In the genomic region with DNA sequence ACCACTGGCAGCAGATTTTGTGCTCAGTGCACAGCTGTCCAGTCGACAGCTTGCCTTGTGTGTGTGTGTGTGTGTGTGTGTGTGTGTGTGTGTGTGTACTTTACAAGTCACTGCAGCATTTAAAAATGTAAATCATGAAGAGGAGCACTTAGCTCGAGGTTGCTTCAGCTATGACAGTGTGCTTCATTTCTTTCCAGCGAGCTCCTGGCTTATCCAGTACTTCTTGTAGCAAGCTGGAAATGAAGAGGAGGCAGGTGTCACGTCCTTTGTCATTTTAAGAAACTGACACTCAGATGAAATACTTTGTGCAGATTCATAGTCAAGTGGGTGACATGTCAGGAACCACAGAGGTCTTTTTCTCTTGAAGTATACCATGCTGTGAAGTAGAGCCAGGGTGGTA, we compare ENCODE assay signal across 23 mouse cellular contexts.
DNase-seq lines count a peak whose midpoint lies in the region; ATAC-seq lines count a peak whose summit lies in the region.
"Had no signal": no experiment of that assay in that cellular context is flagged by ENCODE, and none has a peak within 500 bp of the region (broad histone marks: within the 10 kb centered on the region; RNA-seq: fewer than 3 reads in every experiment).

No protein-coding gene starts in this region.

- H3K9ac ChIP-seq in forebrain, embryonic 12.5 days, result no peak overlapping the region; the same call in 1 of the 2 replicates
- H3K9ac ChIP-seq in forebrain, embryonic 14.5 days (ENCODE audit: low read length), result no peak overlapping the region
- no peak overlapping the region; the same call in 1 of the 2 replicates for H3K9ac ChIP-seq in hindbrain, embryonic 16.5 days (ENCODE audit: low read depth, low read length)
- no peak overlapping the region for H3K9ac ChIP-seq in midbrain, embryonic 16.5 days (ENCODE audit: low read depth, low read length)
- H3K9ac ChIP-seq: heart, embryonic 13.5 days; limb, embryonic 12.5 days; liver, embryonic 15.5 days had no signal

- no peak for ATAC-seq in forebrain, embryonic 12.5 days (ENCODE audit: low FRiP score)
- ATAC-seq in forebrain, embryonic 14.5 days, result no peak
- no peak; the same call in 1 of the 2 replicates for ATAC-seq in hindbrain, embryonic 16.5 days
- ATAC-seq in midbrain, embryonic 16.5 days, result peak; percentile 39; the same call in 1 of the 2 replicates
- ATAC-seq: CD4-positive, CD25-positive, alpha-beta regulatory T cell, adult 4 months; intestine, postnatal 0 days had no signal

- H3K4me2 ChIP-seq in forebrain, embryonic 12.5 days, result no peak overlapping the region
- H3K4me2 ChIP-seq in forebrain, embryonic 14.5 days (ENCODE audit: low read length), result no peak overlapping the region
- no peak overlapping the region for H3K4me2 ChIP-seq in hindbrain, embryonic 16.5 days (ENCODE audit: low read length)
- no peak overlapping the region for H3K4me2 ChIP-seq in midbrain, embryonic 16.5 days (ENCODE audit: low read length)
- H3K4me2 ChIP-seq: heart, embryonic 13.5 days; limb, embryonic 12.5 days; liver, embryonic 15.5 days had no signal

- H3K27me3 ChIP-seq in forebrain, embryonic 12.5 days, result no peaks in the 10 kb centered on the region
- no peaks in the 10 kb centered on the region for H3K27me3 ChIP-seq in forebrain, embryonic 10.5 days (ENCODE audit: poor library complexity, severe bottlenecking)
- no peaks in the 10 kb centered on the region for H3K27me3 ChIP-seq in forebrain, embryonic 14.5 days (replicated peaks; ENCODE audit: control insufficient read depth, insufficient read depth, low read length)
- H3K27me3 ChIP-seq in hindbrain, embryonic 16.5 days (replicated peaks; ENCODE audit: control insufficient read depth, insufficient read depth, low read length), result no peaks in the 10 kb centered on the region
- no peaks in the 10 kb centered on the region for H3K27me3 ChIP-seq in midbrain, embryonic 16.5 days (ENCODE audit: control insufficient read depth, insufficient read depth, low read depth, low read length)
- H3K27me3 ChIP-seq: limb, embryonic 12.5 days; liver, embryonic 15.5 days; megakaryocyte, embryonic 14.5 days had no signal

- no peak overlapping the region for H3K4me3 ChIP-seq in forebrain, embryonic 12.5 days (replicated peaks)
- no peak overlapping the region for H3K4me3 ChIP-seq in forebrain, embryonic 10.5 days
- no peak overlapping the region for H3K4me3 ChIP-seq in forebrain, embryonic 14.5 days (ENCODE audit: low read depth, low read length)
- no peak overlapping the region for H3K4me3 ChIP-seq in hindbrain, embryonic 16.5 days (ENCODE audit: low read length)
- no peak overlapping the region for H3K4me3 ChIP-seq in midbrain, embryonic 16.5 days (ENCODE audit: low read depth, low read length)
- H3K4me3 ChIP-seq: embryonic facial prominence, embryonic 10.5 days; heart, embryonic 13.5 days; limb, embryonic 12.5 days; liver, embryonic 15.5 days; megakaryocyte, embryonic 14.5 days had no signal

- 64% methylated on average over 4 of the region's 4 CpGs for WGBS in forebrain, embryonic 12.5 days
- WGBS in forebrain, embryonic 10.5 days, result 83% methylated on average over 4 of the region's 4 CpGs
- 58% methylated on average over 4 of the region's 4 CpGs for WGBS in forebrain, embryonic 14.5 days
- WGBS in hindbrain, embryonic 16.5 days, result 35% methylated on average over 4 of the region's 4 CpGs
- 24% methylated on average over 4 of the region's 4 CpGs for WGBS in midbrain, embryonic 16.5 days

- H3K9me3 ChIP-seq in forebrain, embryonic 12.5 days, result no peaks in the 10 kb centered on the region
- no peaks in the 10 kb centered on the region for H3K9me3 ChIP-seq in forebrain, embryonic 10.5 days
- no peaks in the 10 kb centered on the region for H3K9me3 ChIP-seq in forebrain, embryonic 14.5 days (replicated peaks; ENCODE audit: control insufficient read depth, low read length)
- H3K9me3 ChIP-seq in hindbrain, embryonic 16.5 days (ENCODE audit: control insufficient read depth, low read length), result no peaks in the 10 kb centered on the region
- no peaks in the 10 kb centered on the region for H3K9me3 ChIP-seq in midbrain, embryonic 16.5 days (replicated peaks; ENCODE audit: control insufficient read depth, low read length, poor library complexity, severe bottlenecking)
- H3K9me3 ChIP-seq: embryonic facial prominence, embryonic 10.5 days; heart, embryonic 13.5 days; limb, embryonic 12.5 days; liver, embryonic 15.5 days had no signal

- H3K27ac ChIP-seq in forebrain, embryonic 12.5 days, result peak overlapping the region; percentile 71; the same call in 1 of the 2 replicates
- H3K27ac ChIP-seq in forebrain, embryonic 10.5 days, result no peak overlapping the region
- H3K27ac ChIP-seq in forebrain, embryonic 14.5 days (ENCODE audit: low read depth, low read length), result peak overlapping the region; percentile 72
- peak overlapping the region; percentile 69 for H3K27ac ChIP-seq in hindbrain, embryonic 16.5 days (ENCODE audit: low read depth, low read length)
- peak overlapping the region; percentile 80 for H3K27ac ChIP-seq in midbrain, embryonic 16.5 days (ENCODE audit: low read length)
- H3K27ac ChIP-seq: embryonic facial prominence, embryonic 10.5 days; heart, embryonic 13.5 days; kidney, postnatal 0 days; limb, embryonic 12.5 days; liver, embryonic 15.5 days; stomach, postnatal 0 days had no signal

- no peak for DNase-seq in forebrain, embryonic 10.5 days (ENCODE audit: extremely low spot score, low spot score)
- no peak for DNase-seq in forebrain, embryonic 14.5 days (ENCODE audit: low spot score)
- DNase-seq in kidney, adult 18-20 months, result no peak
- DNase-seq in heart, postnatal 4 days, result no peak
- DNase-seq in cerebellum, adult 9-11 months, result no peak
- DNase-seq: cerebellum, adult 11 months; heart, postnatal 36 days; lung, postnatal 10 days; right cerebral cortex, postnatal 14 days; thymus, postnatal 25 days had no signal

- H3K4me1 ChIP-seq in forebrain, embryonic 12.5 days, result peaks cover 33% of the 10 kb centered on the region
- peaks cover 29% of the 10 kb centered on the region for H3K4me1 ChIP-seq in forebrain, embryonic 10.5 days
- peaks cover 25% of the 10 kb centered on the region for H3K4me1 ChIP-seq in forebrain, embryonic 14.5 days (ENCODE audit: control insufficient read depth, insufficient read depth, low read length)
- peaks cover 27% of the 10 kb centered on the region for H3K4me1 ChIP-seq in hindbrain, embryonic 16.5 days (ENCODE audit: control insufficient read depth, insufficient read depth, low read depth, low read length)
- H3K4me1 ChIP-seq in midbrain, embryonic 16.5 days (ENCODE audit: control insufficient read depth, insufficient read depth, low read length), result peaks cover 36% of the 10 kb centered on the region
- H3K4me1 ChIP-seq: heart, embryonic 13.5 days; limb, embryonic 12.5 days; liver, embryonic 15.5 days; megakaryocyte, embryonic 14.5 days had no signal

- H3K36me3 ChIP-seq in forebrain, embryonic 12.5 days (replicated peaks), result no peaks in the 10 kb centered on the region
- no peaks in the 10 kb centered on the region for H3K36me3 ChIP-seq in forebrain, embryonic 10.5 days (replicated peaks)
- H3K36me3 ChIP-seq in forebrain, embryonic 14.5 days (ENCODE audit: control insufficient read depth, insufficient read depth, low read length), result no peaks in the 10 kb centered on the region
- no peaks in the 10 kb centered on the region for H3K36me3 ChIP-seq in hindbrain, embryonic 16.5 days (ENCODE audit: control insufficient read depth, insufficient read depth, low read length)
- no peaks in the 10 kb centered on the region for H3K36me3 ChIP-seq in midbrain, embryonic 16.5 days (ENCODE audit: control insufficient read depth, insufficient read depth, low read length)
- H3K36me3 ChIP-seq: embryonic facial prominence, embryonic 10.5 days; G1E; heart, embryonic 13.5 days; limb, embryonic 12.5 days; liver, embryonic 15.5 days had no signal
